Mouse (Mus musculus): ENCODE data around the gene 4933402E13Rik.

4933402E13Rik gene

GRCm38 (mm10) chrX:62283199-62283598 lies at the start of gene 4933402E13Rik:
Gene 4933402E13Rik, plus strand, starts transcription at chrX:62283499.
- no peak for DNase-seq
